Mouse (Mus musculus) forebrain, embryonic 14.5 days (tissue): ENCODE data around the gene Tmem185b. TPM values are rescaled to one million over a fixed set of nuclear protein-coding genes. Genes with fewer than 3 reads are reported as not detected.

Experiments
- ATAC-seq: fragments of 200-750 bp; cut with Nextera tagmentation; 2 replicates; pipeline ENCODE4 v1.8.0; 2017; ENCODE audit warnings: mild to moderate bottlenecking, moderate library complexity
- DNase-seq: peaks from one replicate; pipeline ENCODE4 v3.0.0-alpha.2; 2015; ENCODE audit warnings: low spot score
- H3K27ac ChIP-seq: fragments of 300-500 bp; sonication (generic); 2 replicates; pipeline ENCODE4 v1.5.1; 2014; ENCODE audit warnings: low read depth, mild to moderate bottlenecking, control low read depth, low read length, moderate library complexity
- H3K27me3 ChIP-seq: fragments of 300-500 bp; sonication (generic); replicated peaks from 2 replicates; pipeline ENCODE4 v1.6.1; 2014; ENCODE audit warnings: low read length, control low read depth, mixed read lengths; ENCODE audit not compliant: control insufficient read depth, insufficient read depth
- H3K36me3 ChIP-seq: fragments of 300-500 bp; sonication (generic); 2 replicates; pipeline ENCODE4 v1.6.1; 2014; ENCODE audit warnings: low read length, control low read depth; ENCODE audit not compliant: control insufficient read depth, insufficient read depth
- H3K4me1 ChIP-seq: fragments of 300-500 bp; sonication (generic); 2 replicates; pipeline ENCODE4 v1.6.1; 2014; ENCODE audit warnings: antibody characterized with exemption, low read length, control low read depth; ENCODE audit not compliant: control insufficient read depth, insufficient read depth
- H3K4me2 ChIP-seq: fragments of 300-500 bp; sonication (generic); 2 replicates; pipeline ENCODE4 v1.6.1; 2014; ENCODE audit warnings: mild to moderate bottlenecking, control low read depth, low read length
- H3K4me3 ChIP-seq: fragments of 300-500 bp; sonication (generic); 2 replicates; pipeline ENCODE4 v1.5.1; 2014; ENCODE audit warnings: low read depth, low read length, control low read depth
- H3K9ac ChIP-seq: fragments of 300-500 bp; sonication (generic); 2 replicates; pipeline ENCODE4 v1.6.1; 2014; ENCODE audit warnings: mild to moderate bottlenecking, low read length, control low read depth, moderate library complexity
- H3K9me3 ChIP-seq: fragments of 300-500 bp; sonication (generic); replicated peaks from 2 replicates; pipeline ENCODE4 v1.6.1; 2016; ENCODE audit warnings: low read length, control low read depth, mixed read lengths; ENCODE audit not compliant: control insufficient read depth
- WGBS: fragments of 180-500 bp; shearing (Covaris S2); extraction: QIAGEN DNeasy Blood & Tissue Kit; methylation state at CpG from one replicate; pipeline ENCODE4 v1.1.7; 2014; 5-methylcytosine and 5-hydroxymethylcytosine counted together
- polyA plus RNA-seq: library from polyadenylated mRNA; unstranded; fragments of >200 nt; fragmentation: Nextera tagmentation; extraction: Ambion mirVana; gene quantifications from 2 replicates; pipeline ENCODE4 v1.2.1, GENCODE M21; 2014

The Tmem185b gene
- polyA plus RNA-seq, 1 experiment from 2014 or later = 21.6 TPM

DNA sequence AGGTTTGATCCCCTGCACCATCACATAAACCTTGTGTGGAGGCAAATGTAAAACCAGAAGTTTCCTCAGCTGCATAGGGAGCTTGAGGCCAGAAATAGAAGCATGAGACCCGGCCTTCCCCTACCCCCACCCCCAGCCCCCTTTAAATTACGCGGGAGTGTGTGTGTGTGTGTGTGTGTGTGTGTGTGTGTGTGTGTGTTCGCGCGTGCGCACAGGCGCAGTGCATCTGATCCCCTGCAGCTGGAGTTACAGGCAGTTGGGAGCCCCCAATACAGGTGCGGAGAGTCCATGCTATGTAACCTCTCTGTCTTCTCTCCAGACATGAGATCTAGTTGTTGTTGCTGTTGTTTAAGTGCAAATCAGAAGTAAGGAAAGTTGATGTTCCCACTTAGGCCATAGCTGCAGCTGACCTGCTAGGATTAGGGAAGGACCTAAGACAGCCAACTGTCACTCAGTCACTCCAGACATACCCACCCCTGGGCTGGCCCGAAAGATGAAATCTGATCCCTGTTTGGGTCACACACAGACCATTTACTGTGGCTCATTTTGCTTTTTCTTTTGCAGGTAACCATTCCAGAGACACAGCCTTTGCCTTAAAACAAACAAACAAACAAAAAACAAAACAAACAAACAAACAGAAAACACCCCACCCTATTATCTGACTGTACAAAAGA is 37.9 kb upstream of the Tmem185b start:
- no peaks in the 10 kb centered on the region for H3K27me3 ChIP-seq
- WGBS = 53% methylated on average over 10 of the region's 10 CpGs

GRCm38 (mm10) chr1:119490765-119491164 is 35.2 kb upstream of the Tmem185b start:
- DNase-seq = no peak
- H3K4me2 ChIP-seq = no peak overlapping the region
- no peak for ATAC-seq
- H3K27me3 ChIP-seq = no peaks in the 10 kb centered on the region
- no peak overlapping the region for H3K4me3 ChIP-seq
- no peaks in the 10 kb centered on the region for H3K36me3 ChIP-seq
- no peak overlapping the region for H3K27ac ChIP-seq
- WGBS = 93% methylated on average over 7 of the region's 7 CpGs
- no peaks in the 10 kb centered on the region for H3K9me3 ChIP-seq
- no peak overlapping the region for H3K9ac ChIP-seq
- peaks cover 10% of the 10 kb centered on the region for H3K4me1 ChIP-seq

More for the DNA sequence above, 37.9 kb upstream of the Tmem185b start:
- H3K4me2 ChIP-seq = no peak overlapping the region
- no peaks in the 10 kb centered on the region for H3K9me3 ChIP-seq
- no peak overlapping the region for H3K9ac ChIP-seq
- no peak overlapping the region for H3K4me3 ChIP-seq
- H3K27ac ChIP-seq = no peak overlapping the region
- no peak for DNase-seq
- ATAC-seq = no peak
- peaks cover 10% of the 10 kb centered on the region for H3K4me1 ChIP-seq
- no peaks in the 10 kb centered on the region for H3K36me3 ChIP-seq

DNA sequence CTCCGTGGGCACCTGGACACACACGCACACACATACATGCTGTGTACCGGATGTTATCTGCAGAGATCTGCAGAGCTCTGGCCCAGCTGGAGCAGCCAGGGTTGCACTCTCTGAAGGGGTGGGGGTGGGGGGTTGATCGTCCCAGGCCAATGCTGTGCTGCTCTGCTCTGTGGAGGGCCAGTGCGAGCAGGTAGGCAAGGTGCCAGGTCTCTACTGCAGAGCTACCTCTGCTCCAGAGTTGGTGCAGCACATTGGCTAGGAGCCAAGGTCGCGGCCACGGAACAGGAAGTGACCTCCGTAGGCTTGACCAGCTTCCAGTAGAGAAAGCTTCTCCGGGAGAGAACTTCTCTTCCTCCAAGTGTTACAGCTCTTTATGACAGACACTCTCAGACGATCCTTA is 33.9 kb upstream of the Tmem185b start:
- ATAC-seq (no peak), DNase-seq (no peak)
- no peak overlapping the region for H3K4me3 ChIP-seq
- H3K9ac ChIP-seq = no peak overlapping the region
- H3K27me3 ChIP-seq = no peaks in the 10 kb centered on the region
- peaks cover 8% of the 10 kb centered on the region for H3K4me1 ChIP-seq
- H3K9me3 ChIP-seq = no peaks in the 10 kb centered on the region
- no peak overlapping the region for H3K4me2 ChIP-seq
- WGBS = 56% methylated on average over 11 of the region's 11 CpGs
- H3K36me3 ChIP-seq = no peaks in the 10 kb centered on the region
- H3K27ac ChIP-seq = no peak overlapping the region

- WGBS = 97% methylated on average over 1 of the region's 1 CpGs
- no peak for DNase-seq
- H3K27me3 ChIP-seq = no peaks in the 10 kb centered on the region
- ATAC-seq = no peak
- no peak overlapping the region for H3K9ac ChIP-seq
- H3K27ac ChIP-seq = no peak overlapping the region
- H3K4me3 ChIP-seq = no peak overlapping the region
- H3K4me2 ChIP-seq = no peak overlapping the region
- H3K9me3 ChIP-seq = no peaks in the 10 kb centered on the region
- H3K4me1 ChIP-seq = peaks cover 3% of the 10 kb centered on the region
- no peaks in the 10 kb centered on the region for H3K36me3 ChIP-seq
Observed at GRCm38 (mm10) chr1:119492505-119492904, 33.5 kb upstream of the Tmem185b start.

- Histone ChIP-seq H3K36me3 (no peaks in the 10 kb centered on the region), H3K9ac (no peak overlapping the region), H3K9me3 (no peaks in the 10 kb centered on the region), H3K4me1 (no peaks in the 10 kb centered on the region), H3K4me2 (no peak overlapping the region), H3K27ac (no peak overlapping the region), H3K27me3 (no peaks in the 10 kb centered on the region), H3K4me3 (no peak overlapping the region)
- ATAC-seq = no peak
- 68% methylated on average over 2 of the region's 2 CpGs for WGBS
- DNase-seq = no peak
Observed at GRCm38 (mm10) chr1:119494024-119494711, 31.8 kb upstream of the Tmem185b start.

- WGBS = 91% methylated on average over 9 of the region's 9 CpGs
- Histone ChIP-seq H3K4me3 (no peak overlapping the region), H3K4me1 (no peaks in the 10 kb centered on the region), H3K27me3 (no peaks in the 10 kb centered on the region), H3K36me3 (no peaks in the 10 kb centered on the region), H3K27ac (no peak overlapping the region), H3K9me3 (no peaks in the 10 kb centered on the region), H3K4me2 (no peak overlapping the region), H3K9ac (no peak overlapping the region)
- no peak for ATAC-seq
- no peak for DNase-seq
Observed at GRCm38 (mm10) chr1:119494712-119495395, 31.1 kb upstream of the Tmem185b start.

GRCm38 (mm10) chr1:119495396-119495775 is 30.6 kb upstream of the Tmem185b start:
- Histone ChIP-seq H3K9me3 (no peaks in the 10 kb centered on the region), H3K36me3 (no peaks in the 10 kb centered on the region), H3K4me1 (no peaks in the 10 kb centered on the region), H3K27ac (no peak overlapping the region), H3K9ac (no peak overlapping the region), H3K27me3 (no peaks in the 10 kb centered on the region), H3K4me3 (no peak overlapping the region), H3K4me2 (no peak overlapping the region)
- DNase-seq = no peak
- ATAC-seq = no peak
- 84% methylated on average over 6 of the region's 6 CpGs for WGBS

DNA sequence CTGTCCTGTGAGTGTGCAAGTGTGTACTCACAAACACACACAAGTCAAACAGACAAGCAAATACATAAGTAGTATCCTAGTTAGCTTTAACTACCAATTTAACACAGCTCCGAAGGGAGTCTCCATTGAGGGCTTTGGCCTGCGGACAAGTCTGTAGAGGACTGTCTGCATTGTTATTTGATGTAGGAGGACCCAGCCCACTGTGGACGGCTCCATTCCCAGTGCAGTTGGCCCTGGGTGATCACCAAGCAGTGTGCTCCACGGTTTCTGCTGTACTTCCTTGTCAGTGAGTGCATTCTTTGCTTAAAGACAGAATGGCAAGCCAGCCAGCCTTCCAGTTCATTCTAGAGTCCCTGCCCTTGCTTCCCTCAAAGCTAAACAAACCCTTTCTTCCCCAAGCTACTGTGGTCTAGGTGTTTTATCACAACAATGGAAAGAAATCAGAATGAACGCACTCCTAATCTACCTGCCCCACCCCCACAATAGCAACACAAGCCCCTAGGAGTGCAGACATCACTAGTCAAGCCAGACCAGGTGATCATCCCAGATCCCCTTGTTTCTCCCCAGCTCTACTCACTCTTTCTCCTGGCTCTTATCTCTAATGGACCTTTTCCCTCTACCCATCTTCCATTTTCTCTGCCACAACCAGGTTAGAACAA is 28.5 kb upstream of the Tmem185b start:
- no peak for ATAC-seq
- Histone ChIP-seq H3K27ac (no peak overlapping the region), H3K9ac (no peak overlapping the region), H3K9me3 (no peaks in the 10 kb centered on the region), H3K27me3 (no peaks in the 10 kb centered on the region), H3K4me3 (no peak overlapping the region), H3K36me3 (no peaks in the 10 kb centered on the region), H3K4me1 (no peaks in the 10 kb centered on the region), H3K4me2 (no peak overlapping the region)
- 72% methylated on average over 5 of the region's 5 CpGs for WGBS
- DNase-seq = no peak
